ENCODE assay signal across 8 mouse cellular contexts in genomic region chr10:60279941-60280301, GRCm38 (mm10). TPM values are rescaled to one million over a fixed set of nuclear protein-coding genes. Genes with fewer than 3 reads are reported as not detected.
DNase-seq lines count a peak whose midpoint lies in the region; ATAC-seq lines count a peak whose summit lies in the region.

No protein-coding gene starts in this region.

- 85% methylated on average over 9 of the region's 9 CpGs for WGBS in kidney, embryonic 14.5 days
- 87% methylated on average over 9 of the region's 9 CpGs for WGBS in limb, embryonic 13.5 days

- H3K4me3 ChIP-seq in kidney, embryonic 14.5 days (ENCODE audit: low read length) = no peak overlapping the region
- H3K4me3 ChIP-seq in limb, embryonic 13.5 days = no peak overlapping the region

- H3K4me1 ChIP-seq in kidney, embryonic 14.5 days (ENCODE audit: control insufficient read depth, insufficient read depth, low read length) = peaks cover 26% of the 10 kb centered on the region
- peaks cover 55% of the 10 kb centered on the region for H3K4me1 ChIP-seq in limb, embryonic 13.5 days

- H3K27ac ChIP-seq in kidney, embryonic 14.5 days (ENCODE audit: low read depth, low read length) = no peak overlapping the region
- peak overlapping the region; percentile 39; the same call in 1 of the 2 replicates for H3K27ac ChIP-seq in limb, embryonic 13.5 days

- H3K27me3 ChIP-seq in kidney, embryonic 14.5 days (ENCODE audit: control insufficient read depth, insufficient read depth, low read length) = no peaks in the 10 kb centered on the region
- H3K27me3 ChIP-seq in limb, embryonic 13.5 days = no peaks in the 10 kb centered on the region

- no peak overlapping the region for H3K4me2 ChIP-seq in kidney, embryonic 14.5 days (replicated peaks; ENCODE audit: low read depth, low read length)
- peak overlapping the region; percentile 95 for H3K4me2 ChIP-seq in limb, embryonic 13.5 days (replicated peaks)

- 0 out of 2 replicates have a peak, but pooled peaks cover 3% of the 10 kb centered on the region for H3K36me3 ChIP-seq in kidney, embryonic 14.5 days (ENCODE audit: control insufficient read depth, insufficient read depth, low read length)
- peaks cover 3% of the 10 kb centered on the region; the same call in 1 of the 2 replicates for H3K36me3 ChIP-seq in limb, embryonic 13.5 days

- H3K9ac ChIP-seq in kidney, embryonic 14.5 days (ENCODE audit: low read depth, low read length) = no peak overlapping the region
- H3K9ac ChIP-seq in limb, embryonic 13.5 days = no peak overlapping the region

- ATAC-seq in kidney, embryonic 14.5 days (ENCODE audit: low FRiP score, low TSS enrichment) = no peak
- peak; percentile 22 for ATAC-seq in frontal cortex, adult (ENCODE audit: low TSS enrichment)
- ATAC-seq in limb, embryonic 13.5 days (ENCODE audit: low FRiP score, low read depth) = no peak

- DNase-seq in kidney, adult 11 months = peak; percentile 64
- peak; percentile 78 for DNase-seq in adrenal gland, postnatal 10 days
- peak; percentile 31 for DNase-seq in induced T-regulatory cell, adult 2 months (ENCODE audit: low read depth)
- DNase-seq in right cerebral cortex, adult 18-20 months = peak; percentile 90
- no peak for DNase-seq in urinary bladder, postnatal 4 days (ENCODE audit: low spot score in 2 of 2)

- no peaks in the 10 kb centered on the region for H3K9me3 ChIP-seq in kidney, embryonic 14.5 days (ENCODE audit: control insufficient read depth, low read length)
- H3K9me3 ChIP-seq in limb, embryonic 13.5 days = no peaks in the 10 kb centered on the region

RNA-seq across cellular contexts. Expression of gene Psap, which starts 2.5 kb away (rescaled TPM):
- polyA plus RNA-seq in kidney, embryonic 14.5 days (2014; fragmentation: Nextera tagmentation; extraction: Ambion mirVana) = 69.5 and 122 TPM in 2 replicates
- 100 to 1,000 TPM; 882 to 922 TPM for total RNA-seq in adrenal gland, postnatal 10 days (2021)
- 103 and 104 TPM in 2 replicates for polyA plus RNA-seq in limb, embryonic 13.5 days (2015; fragmentation: Nextera tagmentation; extraction: Ambion mirVana)

Comparison
In these comparisons a context has a peak if more than half of its experiments do, and no peak if none do; other contexts are left out.
1. DNase-seq: peak in kidney, adult 11 months (single experiment), adrenal gland, postnatal 10 days (single experiment), induced T-regulatory cell, adult 2 months (single experiment) and right cerebral cortex, adult 18-20 months (single experiment); none in urinary bladder, postnatal 4 days (0 of 2).